Mouse (Mus musculus): ENCODE data around the gene Rab3il1.

DNA sequence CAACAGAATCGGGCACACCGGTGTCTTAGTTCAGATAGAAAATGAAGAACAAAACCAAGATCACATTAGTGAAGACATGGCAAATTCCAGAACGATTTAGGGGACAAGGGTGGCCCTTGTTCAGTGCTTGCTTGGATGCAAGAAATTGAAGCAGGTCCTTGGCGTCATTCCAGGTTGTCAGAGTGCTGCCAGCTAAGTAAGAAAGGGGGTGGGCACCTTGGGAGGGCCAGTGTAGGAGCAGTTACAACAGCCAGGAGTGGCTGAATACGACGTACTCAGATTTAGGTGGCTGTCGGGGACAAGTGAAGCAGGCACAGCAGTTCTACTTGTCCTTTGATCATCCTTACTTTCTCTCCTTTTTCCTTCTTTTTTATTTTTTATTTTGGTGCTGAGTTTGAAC is 66.2 kb downstream of the Rab3il1 start:
- TF ChIP-seq CTCF (IDR thresholded peaks at IDR 0.05; ENCODE audit: insufficient read depth, low read depth, low read length) (no peak), POLR2A (IDR thresholded peaks at IDR 0.05; ENCODE audit: insufficient read depth, low read depth, low read length) (no peak)

Data from olfactory bulb, adult 2 months (tissue).